Mouse (Mus musculus): ENCODE results near the gene Upb1. TPM values are rescaled to one million over a fixed set of nuclear protein-coding genes. Genes with fewer than 3 reads are reported as not detected.

The Upb1 gene
- total RNA-seq, 2 experiments from 2014 or later, result not detected

DNA sequence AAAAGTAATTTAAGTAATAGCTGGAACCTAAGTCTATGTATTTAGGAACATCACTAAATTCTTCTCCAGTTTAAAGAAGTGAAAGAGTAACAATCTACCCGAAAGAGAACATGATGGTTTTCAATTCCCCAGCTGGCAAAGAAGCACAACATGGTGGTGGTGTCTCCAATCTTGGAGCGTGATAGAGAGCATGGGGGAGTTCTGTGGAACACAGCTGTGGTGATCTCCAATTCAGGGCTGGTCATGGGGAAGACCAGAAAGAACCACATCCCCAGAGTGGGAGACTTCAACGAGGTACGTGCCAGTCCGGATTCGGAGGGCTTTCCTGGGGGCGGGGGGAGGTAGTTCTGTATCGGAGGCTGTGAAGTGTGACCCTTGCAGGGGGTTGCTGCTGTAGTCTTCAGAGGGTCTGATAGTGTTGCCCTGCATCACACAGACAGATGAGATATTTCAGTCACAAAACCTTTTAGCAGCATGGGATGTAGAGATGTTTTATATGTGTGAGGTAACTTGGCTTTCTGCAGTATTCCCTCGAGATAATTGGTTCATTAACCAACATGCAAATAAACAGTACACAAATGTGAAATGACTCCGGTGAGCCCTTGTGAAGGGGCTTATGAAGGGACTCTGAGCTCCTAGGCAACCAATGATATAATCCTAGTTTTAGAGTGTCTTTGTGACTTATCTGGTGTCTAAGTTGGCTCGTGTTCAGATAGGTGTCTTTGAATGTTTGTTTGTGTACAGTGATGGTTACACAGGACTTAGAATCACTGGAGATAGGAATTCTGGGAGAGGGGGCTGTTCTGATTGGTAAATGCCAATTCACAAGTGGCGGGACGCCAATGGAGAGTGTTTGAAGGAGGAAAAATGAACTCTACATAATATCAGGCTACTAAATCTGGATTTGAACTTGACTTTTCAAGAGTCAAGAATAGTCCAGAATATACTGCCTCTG, 27.4 kb downstream of the Upb1 start:
- no peak for DNase-seq

DNA sequence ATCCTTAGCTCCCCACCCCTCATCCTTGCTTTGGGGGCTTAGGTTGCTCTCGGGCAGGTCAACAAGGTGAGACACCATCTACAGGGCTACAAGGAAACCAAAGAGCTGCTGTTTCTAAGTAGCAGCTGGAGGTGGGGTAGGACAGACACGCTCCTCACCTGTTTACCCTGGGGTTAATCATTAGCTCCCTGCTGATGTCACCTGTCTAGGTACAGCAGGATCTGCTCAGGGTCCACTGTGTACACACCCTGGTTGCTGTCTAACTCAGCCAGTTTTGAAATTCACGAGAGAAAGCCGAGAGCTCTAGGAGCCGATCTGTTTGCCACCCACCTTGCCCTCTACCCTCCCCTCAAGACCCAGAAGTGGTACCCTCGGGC, 28.1 kb downstream of the Upb1 start:
- DNase-seq, result no peak

DNA sequence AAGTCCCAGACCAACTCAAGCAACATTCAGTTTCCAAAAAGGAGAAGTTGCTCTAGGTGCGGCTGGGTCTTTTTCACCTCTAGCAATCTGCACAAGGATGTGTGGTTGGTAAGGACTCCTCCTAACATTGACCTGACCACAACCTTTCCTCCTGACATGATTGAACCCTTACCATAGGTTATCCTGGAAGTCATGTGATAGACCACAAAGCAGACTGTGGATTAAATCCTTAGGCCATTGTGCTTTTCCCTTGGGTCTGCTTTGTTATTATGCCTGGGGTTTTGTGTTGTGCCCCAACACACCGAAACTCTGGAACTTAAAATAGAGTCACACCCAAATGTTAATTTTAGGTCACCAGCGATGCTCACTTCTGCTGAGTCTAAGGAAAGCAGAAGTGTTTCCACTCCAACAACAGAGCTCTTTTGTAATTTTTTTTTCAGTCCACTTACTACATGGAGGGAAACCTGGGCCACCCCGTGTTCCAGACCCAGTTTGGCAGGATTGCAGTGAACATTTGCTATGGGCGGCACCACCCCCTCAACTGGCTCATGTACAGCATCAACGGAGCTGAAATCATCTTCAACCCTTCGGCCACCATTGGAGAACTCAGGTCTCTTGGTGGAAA, 28.7 kb downstream of the Upb1 start:
- DNase-seq, result no peak

DNA sequence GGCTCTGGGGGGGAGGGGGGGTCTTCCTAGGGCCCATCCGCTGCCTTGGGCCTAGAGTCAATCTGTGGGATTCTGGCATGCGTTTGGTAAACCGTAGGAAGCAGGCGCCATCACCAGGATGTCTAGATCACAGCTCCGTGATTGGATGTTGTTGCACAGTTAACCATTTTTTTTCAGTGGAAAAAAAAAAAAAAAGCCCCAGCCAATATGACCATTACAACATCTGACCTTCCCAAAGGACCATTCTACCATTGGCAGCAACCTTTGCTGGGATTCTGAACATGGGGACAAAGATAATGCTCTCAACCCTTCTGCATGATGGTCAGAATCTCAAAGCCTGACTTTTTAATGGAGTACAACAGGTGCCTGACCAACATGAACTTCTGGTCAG, 29.2 kb downstream of the Upb1 start:
- no peak for DNase-seq

DNA sequence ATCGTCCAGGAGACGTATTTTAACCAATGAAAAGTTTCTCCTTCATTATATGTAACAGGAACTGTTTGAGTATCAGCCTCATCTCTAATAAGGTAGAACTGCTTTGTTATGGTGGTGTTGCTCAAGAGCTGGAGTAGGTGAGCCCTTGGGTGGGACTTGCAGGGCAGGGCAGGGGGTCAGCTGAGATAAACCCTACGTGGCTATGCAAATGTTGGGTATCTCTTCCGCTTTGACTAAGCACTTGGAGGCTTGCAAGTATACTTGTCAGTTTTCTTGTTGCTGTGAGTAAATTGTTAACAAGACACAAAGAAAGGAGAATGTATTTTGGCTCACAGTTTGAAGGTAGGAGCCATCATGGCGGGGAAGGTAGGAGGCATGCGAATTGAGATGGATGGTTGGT, 29.7 kb downstream of the Upb1 start:
- DNase-seq, result no peak

DNA sequence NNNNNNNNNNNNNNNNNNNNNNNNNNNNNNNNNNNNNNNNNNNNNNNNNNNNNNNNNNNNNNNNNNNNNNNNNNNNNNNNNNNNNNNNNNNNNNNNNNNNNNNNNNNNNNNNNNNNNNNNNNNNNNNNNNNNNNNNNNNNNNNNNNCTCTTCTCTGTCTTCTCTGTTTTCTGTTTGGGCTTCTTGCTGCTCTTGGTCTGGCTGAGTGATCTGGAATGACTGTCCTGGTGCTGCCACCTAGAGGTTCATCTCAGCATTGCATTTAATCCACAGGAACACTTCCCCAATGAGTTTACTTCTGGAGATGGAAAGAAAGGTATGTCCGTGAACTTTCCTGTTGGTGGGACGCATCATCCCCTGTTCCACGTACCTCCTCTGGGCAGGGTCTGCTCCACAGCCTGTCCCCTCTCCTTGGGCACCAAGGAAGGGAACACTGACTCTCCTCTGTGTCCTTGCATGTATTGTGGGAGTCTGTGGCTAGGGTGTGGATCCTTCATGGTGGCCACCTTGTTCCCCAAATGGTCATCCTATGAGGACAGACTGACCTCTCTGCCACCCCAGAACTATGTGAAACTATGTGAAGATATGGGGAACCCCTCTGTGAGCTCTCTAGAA, 35.8 kb downstream of the Upb1 start:
- peak; percentile 55 for DNase-seq

DNA sequence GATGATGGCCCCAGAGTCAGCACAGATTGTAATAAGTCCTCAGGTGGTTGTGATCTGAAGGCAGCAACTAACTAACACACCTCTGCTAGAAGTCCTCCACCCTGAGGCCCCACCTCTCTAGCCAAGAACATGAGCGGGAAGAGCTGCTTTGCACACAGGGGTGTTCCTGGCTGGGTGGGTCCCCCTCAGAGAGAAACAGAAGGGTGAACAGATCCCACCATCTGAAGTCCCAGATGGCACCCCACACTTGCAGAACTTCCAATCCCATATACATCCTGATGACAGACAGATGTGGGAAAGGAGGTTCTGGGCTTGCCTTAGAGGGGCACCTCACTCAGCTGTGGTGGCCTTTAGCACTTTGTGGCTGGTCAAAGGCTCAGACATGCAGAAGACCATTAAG, 36.4 kb downstream of the Upb1 start:
- DNase-seq, result no peak

DNA sequence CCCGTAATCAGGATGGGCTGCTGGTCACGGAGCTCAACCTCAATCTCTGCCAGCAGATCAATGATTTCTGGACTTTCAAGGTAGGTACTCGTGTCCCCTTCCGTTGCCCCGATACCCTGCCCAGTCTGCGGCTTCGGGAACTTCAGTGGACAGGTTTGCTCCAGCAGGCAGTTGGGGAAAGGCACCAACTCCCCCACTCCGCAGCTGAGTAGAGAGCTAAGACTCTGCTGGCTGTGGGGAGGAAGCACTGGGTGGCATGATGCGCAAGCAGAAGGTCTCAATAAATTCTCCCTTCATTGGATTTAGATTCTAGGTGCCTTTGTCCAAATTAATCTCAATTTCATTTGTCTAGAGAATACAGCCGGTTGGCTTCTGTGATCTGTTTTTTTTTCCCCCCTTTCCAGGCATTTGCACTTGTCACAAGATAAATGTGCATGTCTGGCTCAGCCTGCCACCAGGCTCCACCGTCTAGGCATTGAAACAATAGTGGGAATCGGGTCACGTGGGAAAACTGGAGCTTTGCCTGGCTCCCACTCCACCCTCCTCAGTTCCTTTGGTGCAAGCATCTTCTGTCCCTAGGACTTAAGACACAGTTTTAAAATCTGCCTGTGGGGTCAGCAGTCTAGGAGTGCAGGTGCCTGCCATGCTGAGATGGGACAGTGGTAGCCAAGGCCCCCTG, 37.4 kb downstream of the Upb1 start:
- DNase-seq, result no peak

DNA sequence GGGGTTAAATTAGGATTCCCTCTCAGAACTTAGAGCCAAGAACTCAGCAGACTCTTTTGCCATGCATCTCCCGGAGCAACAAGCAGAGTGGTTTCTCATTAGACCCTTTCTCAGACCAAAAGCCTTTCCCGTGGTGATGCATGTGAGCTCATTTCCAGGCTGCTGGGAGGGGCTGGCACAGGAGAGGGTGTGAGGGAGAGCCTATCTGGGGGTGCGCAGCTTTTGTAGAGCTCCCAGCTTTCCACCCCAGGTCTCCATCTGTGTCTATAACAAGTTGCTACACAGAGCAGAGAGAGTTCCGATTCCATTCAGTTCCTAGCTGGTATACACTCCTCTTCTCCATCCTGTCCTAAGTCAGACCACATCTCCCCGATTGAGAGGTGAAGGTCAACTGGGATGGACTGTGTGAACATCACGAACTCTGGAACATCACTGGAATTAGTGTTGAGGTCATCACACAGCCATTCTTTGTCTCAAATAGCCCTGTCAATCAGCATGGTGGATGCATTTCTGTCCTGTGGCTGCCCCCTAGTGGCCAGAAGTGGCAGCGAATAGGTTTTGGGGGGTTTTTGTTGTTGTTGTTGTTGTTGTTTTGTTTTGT, 38.4 kb downstream of the Upb1 start:
- DNase-seq, result no peak

DNA sequence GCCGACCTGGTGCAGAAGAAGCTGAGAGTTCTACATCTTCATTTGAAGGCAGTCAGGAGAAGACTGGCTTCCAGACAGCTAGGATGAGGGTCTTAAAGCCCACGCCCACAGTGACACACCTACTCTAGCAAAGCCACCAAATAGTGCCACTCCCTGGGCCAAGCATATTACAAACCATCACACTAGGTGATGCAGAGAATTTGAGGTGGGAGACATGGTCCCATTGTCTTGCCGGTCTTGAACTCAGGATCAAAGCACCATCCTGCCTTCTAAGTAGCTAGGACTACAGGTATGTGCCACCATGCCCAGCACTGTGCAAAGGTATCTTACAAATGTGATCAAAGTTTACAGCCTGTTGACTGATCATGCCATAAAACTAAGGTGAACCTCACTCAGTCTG, 39.8 kb downstream of the Upb1 start:
- no peak for DNase-seq

DNA sequence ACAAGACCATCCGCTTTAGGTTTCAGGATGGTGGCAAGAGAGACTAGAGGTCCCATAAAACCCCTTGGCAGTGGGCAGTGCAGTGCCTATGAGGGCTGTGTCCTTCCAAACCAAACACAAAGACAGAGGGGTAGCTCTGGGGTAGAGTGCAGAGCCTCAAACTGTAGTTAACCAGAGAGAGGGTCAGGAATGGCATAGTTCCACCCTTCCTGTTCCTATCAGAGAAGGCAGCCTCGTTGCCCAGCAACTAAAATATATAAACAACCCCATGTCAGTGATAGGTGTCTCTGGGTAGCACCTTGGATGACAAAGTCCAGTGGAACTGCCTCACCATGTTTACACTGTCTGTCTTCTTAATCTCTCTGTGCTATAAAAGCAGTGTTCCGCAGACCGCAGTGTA, 40.9 kb downstream of the Upb1 start:
- no peak for DNase-seq

DNA sequence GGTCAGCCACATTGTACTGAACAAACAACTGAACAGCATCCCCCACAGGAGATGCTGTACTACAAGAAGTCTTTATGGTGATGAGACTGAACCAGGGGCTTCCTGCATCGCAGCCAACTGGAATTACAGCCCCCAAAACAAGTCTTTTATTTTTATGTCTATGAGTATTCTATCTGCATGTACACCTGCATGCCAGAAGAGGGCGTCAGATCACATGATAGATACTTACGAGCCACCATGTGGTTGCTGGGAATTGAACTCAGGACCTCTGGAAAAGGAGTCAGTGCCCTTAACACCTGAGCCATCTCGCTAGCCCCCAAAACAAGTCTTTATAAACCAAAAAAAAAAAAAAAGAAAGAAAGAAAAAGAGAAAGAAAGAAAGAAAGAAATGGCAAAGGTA, 42.1 kb downstream of the Upb1 start:
- no peak for DNase-seq

DNA sequence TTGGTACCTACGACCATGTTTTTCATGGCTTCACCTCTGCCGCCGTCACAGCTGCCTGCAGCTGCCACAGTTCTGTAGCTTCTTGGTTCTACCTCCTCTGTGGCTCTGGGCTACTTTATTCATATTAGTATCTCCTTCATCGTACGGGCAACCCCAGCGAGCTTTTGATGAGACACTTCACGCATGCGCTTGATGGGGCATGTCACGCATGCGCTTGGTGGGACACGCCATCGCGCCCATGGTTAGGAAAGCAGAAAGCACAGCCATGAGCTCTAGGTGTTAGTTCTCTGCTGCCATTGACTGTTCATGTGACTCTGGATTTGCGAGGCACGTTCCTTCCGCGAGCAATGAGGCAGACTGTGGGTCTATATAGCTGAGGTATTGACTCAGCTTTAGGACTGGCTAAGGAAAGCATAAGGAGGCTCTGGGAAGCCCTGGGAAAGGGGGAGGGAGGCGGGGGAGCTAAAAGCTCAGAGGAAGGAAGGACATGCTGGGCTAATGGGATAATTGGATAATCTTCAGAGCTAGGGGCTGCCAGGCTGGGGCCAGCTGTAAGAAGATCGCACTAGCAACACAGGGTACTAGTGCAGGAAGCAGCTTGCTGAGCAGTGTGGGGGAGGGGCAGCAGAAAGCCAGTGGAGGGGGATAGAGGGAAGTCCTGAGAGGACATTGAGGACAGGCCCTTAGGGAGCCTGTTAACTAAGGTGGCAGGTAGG, 43.4 kb downstream of the Upb1 start:
- no peak for DNase-seq

DNA sequence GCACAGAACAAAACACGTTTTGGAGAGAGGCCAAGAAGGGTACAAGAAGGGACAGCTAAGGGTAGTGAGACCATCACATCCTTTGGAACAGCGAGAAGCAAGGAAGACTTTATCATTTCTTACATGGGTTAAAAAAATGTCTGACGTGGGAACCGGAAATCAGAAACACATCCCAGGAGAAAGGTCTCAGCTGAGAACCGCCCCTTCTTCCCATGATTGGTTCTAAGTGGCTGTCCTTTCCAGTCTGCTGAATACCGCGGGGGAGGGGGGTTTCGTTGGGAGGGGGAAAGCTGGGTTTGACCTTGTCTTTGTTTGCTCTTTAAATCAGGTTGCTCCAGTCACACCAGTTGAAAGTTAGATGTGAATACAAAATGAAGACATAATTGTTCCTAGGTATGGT, 44.1 kb downstream of the Upb1 start:
- DNase-seq, result no peak

DNA sequence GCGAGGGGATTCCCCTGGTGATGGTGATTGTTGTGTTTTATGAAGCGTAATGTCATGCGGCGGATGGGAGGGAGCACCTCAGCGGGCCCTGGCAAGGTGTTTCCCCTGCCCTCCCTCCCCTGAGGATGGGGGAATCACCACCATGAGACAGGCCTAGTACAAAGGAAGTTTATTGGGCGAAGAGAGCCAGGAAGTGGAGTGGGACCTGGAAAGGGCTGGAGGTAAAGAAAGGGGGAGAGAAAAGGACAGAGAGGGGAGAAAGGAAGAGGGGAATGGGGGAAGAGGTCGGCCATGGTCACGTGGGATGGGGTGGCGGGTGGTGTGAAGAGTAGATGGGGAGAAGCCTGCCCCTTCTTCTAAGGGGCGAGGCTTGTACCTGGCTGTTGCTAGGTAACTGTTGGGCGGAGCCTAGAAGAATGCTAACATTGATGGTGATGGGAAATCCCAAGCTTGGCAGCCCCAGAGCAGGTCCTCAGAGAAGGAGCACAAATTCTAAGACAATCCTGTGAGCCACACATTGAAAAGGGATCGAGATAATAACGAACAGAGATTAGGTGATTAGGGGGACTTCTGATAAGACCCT, 45.7 kb downstream of the Upb1 start:
- DNase-seq, result no peak

DNA sequence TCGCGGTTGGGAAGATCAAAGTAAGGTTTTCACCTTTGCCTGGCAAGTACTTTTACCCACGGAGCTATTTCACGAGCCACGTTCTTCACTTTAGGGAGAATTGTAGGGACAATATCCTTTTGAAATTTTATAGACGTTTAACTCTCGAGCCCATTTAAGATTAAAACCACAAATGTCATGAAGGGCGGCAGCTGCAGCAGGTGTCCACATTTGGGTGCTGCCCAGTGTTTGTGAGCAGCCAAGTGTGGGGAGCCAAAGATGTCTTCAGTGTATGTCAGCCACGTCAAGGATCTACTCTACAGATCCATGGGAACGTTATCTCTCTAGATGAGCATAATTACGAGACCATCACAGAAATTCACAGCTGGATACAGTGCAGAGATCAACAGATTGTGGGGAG, 46.6 kb downstream of the Upb1 start:
- DNase-seq, result no peak

DNA sequence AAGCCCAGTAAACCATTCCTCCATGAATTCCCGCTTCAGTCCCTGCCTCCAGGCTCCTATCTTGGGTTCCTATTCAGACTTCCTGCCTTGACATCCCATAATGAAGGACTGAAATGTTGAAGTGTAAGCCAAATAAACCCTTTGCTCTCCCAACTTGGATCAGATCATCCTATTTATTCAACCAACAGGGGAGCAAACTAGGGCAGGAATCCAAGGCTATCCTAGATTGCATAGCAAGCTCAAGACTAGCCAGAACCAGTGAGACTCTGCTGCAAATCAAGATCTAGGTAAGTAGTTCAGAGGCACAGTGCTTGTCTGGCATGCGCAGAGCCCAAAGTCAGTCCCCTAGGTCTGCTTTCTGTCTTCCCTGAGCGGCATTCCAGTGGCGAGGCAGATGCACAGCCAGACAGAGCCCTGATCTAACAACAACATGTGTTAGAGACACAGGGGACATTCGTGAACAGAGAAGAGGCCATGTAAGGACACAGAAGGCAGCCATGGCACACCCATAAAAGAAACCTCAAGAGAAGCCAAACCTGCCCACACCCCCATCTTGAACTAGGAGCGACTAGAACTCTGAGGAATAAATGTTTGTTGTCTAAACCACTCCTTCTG, 48.0 kb downstream of the Upb1 start:
- DNase-seq, result no peak

DNA sequence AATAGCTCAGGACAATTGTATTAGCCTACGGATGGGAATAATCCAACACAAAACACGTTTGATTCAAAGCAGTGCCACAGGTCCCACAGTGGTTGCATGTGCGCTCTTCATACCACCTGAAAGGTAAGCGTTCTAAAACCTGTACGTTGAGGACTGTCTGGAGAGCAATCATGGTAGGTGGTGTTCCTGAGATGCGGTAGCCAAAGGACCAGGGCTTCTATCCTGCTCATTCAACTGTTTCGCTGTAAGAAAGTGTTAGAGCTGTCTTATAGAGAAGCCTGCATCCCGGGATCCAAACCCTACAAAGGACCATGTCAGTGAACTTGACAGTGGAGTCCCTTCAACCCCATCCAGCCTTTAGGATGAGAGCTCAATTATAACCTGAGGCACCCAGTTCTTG, 49.4 kb downstream of the Upb1 start:
- DNase-seq, result no peak

DNA sequence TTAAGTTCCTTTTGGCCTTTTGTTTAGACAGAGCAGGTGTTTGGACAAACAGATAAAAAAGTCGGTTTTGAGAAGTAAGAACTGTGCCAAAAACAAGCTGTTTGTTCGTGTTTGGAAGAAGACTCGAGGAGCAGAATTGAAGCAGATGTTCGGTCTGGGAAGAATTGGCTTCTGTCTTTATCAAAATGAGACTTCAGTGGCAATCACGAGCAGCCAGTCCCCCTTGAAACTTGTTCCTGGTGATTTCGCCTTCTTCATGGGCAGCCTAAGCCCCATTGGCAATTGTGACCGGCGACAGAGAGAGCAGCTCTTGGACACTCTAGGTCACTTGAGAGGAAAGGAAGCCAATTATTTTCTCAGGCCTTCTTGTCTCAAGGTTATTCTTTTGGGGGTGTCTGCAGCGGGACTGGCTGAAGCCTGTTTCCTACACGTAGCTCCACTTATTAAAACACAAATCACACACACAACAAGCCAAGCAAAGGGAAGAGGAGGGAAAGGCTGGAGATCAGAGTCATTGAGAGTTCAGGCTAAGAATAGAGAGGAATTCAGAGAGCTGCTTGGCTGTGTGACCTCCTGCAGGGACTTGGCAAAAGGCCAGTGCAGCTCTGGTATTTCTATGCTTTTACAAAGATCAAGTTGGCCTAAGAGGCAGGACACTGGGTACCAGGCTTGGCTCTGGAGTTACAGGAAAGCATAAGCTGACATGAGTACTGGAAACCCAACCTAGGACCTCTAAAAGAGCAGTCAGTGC, 50.3 kb downstream of the Upb1 start:
- DNase-seq, result peak; percentile 51
